Mouse (Mus musculus) gastrocnemius, adult 18-20 months (tissue): ENCODE results near the gene Zbtb20. TPM values are rescaled to one million over a fixed set of nuclear protein-coding genes. Genes with fewer than 3 reads are reported as not detected.

Source experiments
- DNase-seq: peaks from one replicate; pipeline ENCODE4 v3.0.0; 2021; ENCODE audit warnings: low spot score
- long read RNA-seq, 2 experiments: library from polyadenylated mRNA; stranded (forward); transcript quantifications; one replicate each; pipeline ENCODE4 v2.0.0; 2021
- total RNA-seq, 2 experiments: library from RNA; stranded (reverse); gene quantifications; 2 replicates each; pipeline ENCODE4 v1.2.3; 2021

The Zbtb20 gene
- 10 to 100 TPM; 75.4 to 79.3 TPM for total RNA-seq
- long read RNA-seq, experiment 1, partial matches to known transcripts = 5 of 22 reads
- long read RNA-seq, experiment 1, other reads (novel, unspliced or antisense) = 17 of 22 reads
- long read RNA-seq, experiment 2, partial matches to known transcripts = 9 of 29 reads
- long read RNA-seq, experiment 2, other reads (novel, unspliced or antisense) = 20 of 29 reads

GRCm38 (mm10) chr16:42875852-42875980 is at the start of gene Zbtb20:
TSS of gene Zbtb20 (plus strand) at chr16:42875881.
- no peak for DNase-seq

- no peak for DNase-seq
Measured at GRCm38 (mm10) chr16:42835940-42836339, 39.7 kb upstream of the Zbtb20 start.

- DNase-seq = no peak
Measured at GRCm38 (mm10) chr16:42836404-42837120, 39.1 kb upstream of the Zbtb20 start.

- no peak for DNase-seq
Measured at GRCm38 (mm10) chr16:42838226-42838625, 37.5 kb upstream of the Zbtb20 start.

DNA sequence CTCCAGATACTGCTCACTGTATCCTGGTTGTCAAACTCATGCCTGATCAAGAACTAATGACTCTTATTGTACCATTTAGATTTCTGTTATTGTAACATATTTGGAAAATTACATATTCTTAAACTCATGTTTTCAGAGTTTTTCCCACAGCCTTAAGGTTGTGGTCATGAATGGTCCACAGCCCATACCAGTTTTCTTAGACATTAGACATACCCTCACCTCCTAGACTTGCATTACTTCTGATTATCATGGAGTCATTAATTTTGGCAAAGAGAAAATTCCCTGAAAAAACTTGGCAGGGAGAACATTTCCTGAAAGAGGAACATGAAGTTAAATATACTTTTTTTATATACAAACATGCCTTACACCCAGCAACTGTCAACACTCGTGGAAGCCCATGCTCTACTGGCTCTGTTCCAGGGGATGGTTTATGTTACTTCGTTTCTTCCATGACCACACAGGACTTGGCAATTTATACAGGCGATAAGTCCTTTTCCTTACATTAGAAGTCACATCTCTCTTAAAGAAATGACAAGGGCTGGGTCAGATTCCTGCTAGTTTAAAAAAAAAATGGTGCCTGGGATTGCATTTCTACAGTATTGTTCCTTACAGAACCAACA is 18.0 kb upstream of the Zbtb20 start:
- DNase-seq = no peak

- DNase-seq = no peak
Measured at GRCm38 (mm10) chr16:42859251-42859650, 16.4 kb upstream of the Zbtb20 start.

GRCm38 (mm10) chr16:42863231-42863630 is 12.4 kb upstream of the Zbtb20 start:
- DNase-seq = no peak

DNA sequence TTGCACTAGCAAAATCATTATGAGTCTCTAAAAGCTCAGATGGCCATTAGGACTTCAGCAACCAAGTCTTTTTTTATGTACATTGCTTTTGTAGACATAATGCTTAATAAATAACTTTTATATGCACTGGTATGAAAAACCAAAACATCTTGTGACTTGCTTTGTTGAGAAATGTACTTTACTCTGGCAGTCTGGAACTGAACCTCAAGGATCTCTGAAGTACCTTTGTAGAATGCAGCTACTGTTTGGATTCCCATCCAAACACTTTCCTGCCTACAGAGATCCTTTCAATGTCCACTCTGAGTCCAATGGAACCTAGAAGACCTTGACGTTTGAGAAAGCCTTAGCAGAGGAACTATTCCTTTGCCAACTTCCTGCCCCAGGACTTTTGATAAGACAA is 9.6 kb upstream of the Zbtb20 start:
- DNase-seq = no peak

- no peak for DNase-seq
Measured at GRCm38 (mm10) chr16:42872101-42872500, 3.6 kb upstream of the Zbtb20 start.

GRCm38 (mm10) chr16:42873942-42874341 is 1.7 kb upstream of the Zbtb20 start:
- no peak for DNase-seq

GRCm38 (mm10) chr16:42874456-42874855 is 1.2 kb upstream of the Zbtb20 start:
- peak; percentile 56 for DNase-seq

GRCm38 (mm10) chr16:42874910-42875851 is 500 bp upstream of the Zbtb20 start:
- peak; percentile 99 for DNase-seq

GRCm38 (mm10) chr16:42876021-42877000 is 630 bp downstream of the Zbtb20 start:
- peak; percentile 67 for DNase-seq

- DNase-seq = no peak
Measured at GRCm38 (mm10) chr16:42880046-42880445, 4.4 kb downstream of the Zbtb20 start.

GRCm38 (mm10) chr16:42885538-42885937 is 9.9 kb downstream of the Zbtb20 start:
- DNase-seq = peak; percentile 56

DNA sequence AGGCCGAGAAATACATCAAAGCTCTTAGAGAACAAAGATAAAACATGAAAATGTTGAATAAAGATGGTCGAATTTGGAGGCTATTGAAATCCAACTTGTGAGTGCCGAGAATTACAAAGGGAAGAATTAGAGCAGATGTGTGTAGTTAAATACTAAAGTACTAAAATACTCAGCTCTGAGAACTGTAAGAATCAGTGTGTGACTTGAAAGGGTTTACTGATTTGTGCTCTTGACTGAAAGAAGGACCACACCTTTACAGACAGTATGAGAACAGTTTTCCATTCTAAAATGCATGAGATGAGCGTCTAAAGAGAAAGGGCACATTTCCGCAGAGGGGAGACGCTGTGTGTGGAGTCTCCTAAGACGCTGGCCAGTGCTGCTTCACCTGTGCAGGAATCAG is 10.3 kb downstream of the Zbtb20 start:
- no peak for DNase-seq

- peak; percentile 58 for DNase-seq
Measured at GRCm38 (mm10) chr16:42897125-42897693, 21.5 kb downstream of the Zbtb20 start.

DNA sequence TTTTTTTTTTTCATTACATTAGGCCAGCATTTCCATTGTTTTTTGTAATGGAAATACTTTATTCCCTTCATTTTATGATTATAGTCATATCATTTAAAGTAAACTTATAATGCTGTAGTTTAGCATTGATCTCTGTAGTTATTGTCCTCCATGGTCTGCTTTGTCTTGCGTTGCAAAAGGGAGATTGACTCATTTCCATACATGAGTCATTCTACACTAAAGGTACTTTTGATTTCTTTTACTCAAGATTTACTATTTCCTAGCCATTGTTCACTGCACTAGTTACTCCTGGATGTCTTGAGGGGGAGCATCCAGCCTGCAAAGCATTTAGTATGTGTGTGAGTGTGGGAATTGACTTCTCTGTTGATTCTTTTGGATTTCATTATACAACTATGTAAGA is 24.6 kb downstream of the Zbtb20 start:
- DNase-seq = no peak

GRCm38 (mm10) chr16:42907283-42907701 is 31.6 kb downstream of the Zbtb20 start:
- peak; percentile 56 for DNase-seq

DNA sequence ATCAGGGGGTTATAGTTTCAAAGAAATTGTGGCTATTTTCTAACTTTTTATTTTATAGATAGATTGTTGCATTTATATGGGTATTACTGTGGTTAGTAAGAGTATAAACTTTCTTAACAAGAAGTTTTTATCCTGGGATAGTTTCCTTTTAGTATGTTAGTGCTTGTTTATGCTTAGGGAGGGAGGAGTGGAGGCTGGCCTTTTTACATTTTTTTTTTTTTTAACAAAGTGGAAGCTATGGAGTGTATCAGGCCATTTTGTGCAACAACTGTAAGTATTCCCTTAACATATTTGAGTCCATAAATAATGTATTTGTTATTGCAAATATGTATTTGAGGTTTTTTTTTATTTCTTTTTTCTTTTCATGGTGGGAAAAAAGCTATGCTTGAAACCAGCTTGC is 32.7 kb downstream of the Zbtb20 start:
- DNase-seq = no peak

- no peak for DNase-seq
Measured at GRCm38 (mm10) chr16:42908896-42909295, 33.2 kb downstream of the Zbtb20 start.
